Mouse (Mus musculus) embryo, embryonic 11 days (tissue): ENCODE measurements at regions not wholly inside any gene's neighbourhood (a gene's known extent, or its start where the extent isn't known, plus 50 kb on each side); places are given as distances from the start of the nearest gene placed in this dataset.

ENCODE experiments used
- DNase-seq: peaks from one replicate; pipeline ENCODE4 v3.0.0-alpha.2; 2015

- DNase-seq, result no peak
These were observed 67.1 kb upstream of the Plcl2 start for GRCm38 (mm10) chr17:50442062-50442461.

- no peak for DNase-seq
These were observed 66.3 kb upstream of the Plcl2 start for GRCm38 (mm10) chr17:50442905-50443304.

GRCm38 (mm10) chr17:50443376-50444022 is 65.7 kb upstream of the Plcl2 start:
- no peak for DNase-seq

GRCm38 (mm10) chr17:50444023-50444389 is 65.2 kb upstream of the Plcl2 start:
- DNase-seq, result no peak

- no peak for DNase-seq
These were observed 60.5 kb upstream of the Plcl2 start for GRCm38 (mm10) chr17:50448693-50449092.

GRCm38 (mm10) chr17:50451606-50452005 is 57.6 kb upstream of the Plcl2 start:
- DNase-seq, result no peak

GRCm38 (mm10) chr17:50453524-50453923 is 55.7 kb upstream of the Plcl2 start:
- no peak for DNase-seq

- DNase-seq, result no peak
These were observed 55.2 kb upstream of the Plcl2 start for GRCm38 (mm10) chr17:50453956-50454355.

GRCm38 (mm10) chr17:50454917-50455316 is 54.3 kb upstream of the Plcl2 start:
- no peak for DNase-seq

- no peak for DNase-seq
These were observed 53.5 kb upstream of the Plcl2 start for GRCm38 (mm10) chr17:50455719-50456118.

- no peak for DNase-seq
These were observed 52.0 kb upstream of the Plcl2 start for GRCm38 (mm10) chr17:50457053-50457697.

GRCm38 (mm10) chr17:50458232-50458631 is 51.0 kb upstream of the Plcl2 start:
- DNase-seq, result no peak
